Mouse (Mus musculus) regulatory T cell (primary cell): ENCODE data around the gene Mlkl.
"Not testable (repeated sequence)": the region's sequence is repeated elsewhere in the genome, so short reads cannot be mapped to it uniquely, and the experiment has no call there.

Experiments
- in situ Hi-C: fragments of 300-600 bp; cut with MboI, MseI; formaldehyde crosslinking; loops from one replicate; pipeline ENCODE4 v1.15.1; 2025; ENCODE audit warnings: high pct_unique_total_duplicates

Gene Mlkl

GRCm38 (mm10) chr8:111313961-111314360 is 24.0 kb downstream of the Mlkl start:
- in situ Hi-C loops, result loop anchor here (10.0 kb wide), 1 partner anchor 321 kb away; the partner anchor contains the start of gene Ldhd

- in situ Hi-C loops, result loop anchor here (10.0 kb wide), 1 partner anchor 322 kb away; the partner anchor contains the start of gene Ldhd
Observed at GRCm38 (mm10) chr8:111312758-111313162, 25.2 kb downstream of the Mlkl start.

- in situ Hi-C loops, result loop anchor here (10.0 kb wide), 1 partner anchor 325 kb away; the partner anchor contains the start of gene Ldhd
Observed at GRCm38 (mm10) chr8:111310006-111310405, 28.0 kb downstream of the Mlkl start.

DNA sequence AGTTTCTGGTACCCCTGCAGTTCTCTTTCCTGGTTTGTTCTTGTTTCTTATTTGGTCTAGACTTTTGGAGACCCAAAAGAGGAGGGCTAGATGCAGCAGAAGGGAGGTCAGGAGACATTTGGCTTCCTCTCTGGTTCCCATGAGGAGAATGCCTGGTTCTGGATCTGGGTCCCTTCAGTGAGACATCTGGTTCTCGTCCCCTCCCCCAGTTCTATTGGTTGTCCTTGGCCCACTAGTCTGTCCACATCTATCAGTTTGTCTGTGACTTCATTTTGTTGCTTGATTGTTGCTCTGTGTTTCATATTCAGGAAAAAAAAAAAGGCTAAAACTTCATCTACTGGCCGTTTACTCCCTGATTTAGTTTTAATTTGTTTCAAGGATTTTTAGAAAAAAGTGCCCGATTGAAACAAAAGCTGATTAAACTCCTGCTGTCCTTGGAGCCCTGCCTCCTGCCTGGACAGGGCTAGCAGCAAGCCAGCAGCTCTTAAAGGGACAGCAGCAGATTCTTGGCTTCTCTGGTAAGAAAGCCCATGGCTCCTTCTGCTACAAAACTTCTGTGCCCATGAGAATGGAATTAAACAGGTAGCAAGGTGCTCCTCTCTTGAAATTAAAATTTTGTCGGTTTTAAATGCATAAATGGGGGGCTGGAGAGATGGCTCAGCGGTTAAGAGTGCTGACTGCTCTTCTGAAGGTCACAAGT is 32.8 kb downstream of the Mlkl start:
- in situ Hi-C loops, result no loop called here

DNA sequence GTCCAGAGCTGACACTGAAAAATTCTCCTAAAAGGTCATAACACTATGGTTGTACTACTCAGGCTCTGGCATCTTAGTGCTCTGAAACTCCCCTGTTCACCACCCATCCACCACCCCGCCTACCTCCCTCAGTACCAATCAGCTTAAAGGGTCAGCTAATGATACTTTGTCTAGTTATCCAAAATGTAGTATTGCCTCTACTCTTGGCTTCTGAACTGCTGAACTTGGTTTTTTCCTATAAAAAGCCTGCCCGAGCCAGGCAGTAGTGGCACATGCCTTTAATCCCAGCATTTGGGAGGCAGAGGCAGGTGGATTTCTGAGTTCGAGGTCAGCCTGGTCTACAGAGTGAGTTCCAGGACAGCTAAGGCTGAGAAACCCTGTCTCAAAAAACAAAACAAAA is 33.6 kb downstream of the Mlkl start:
- in situ Hi-C loops, result no loop called here

GRCm38 (mm10) chr8:111303076-111303803 is 34.7 kb downstream of the Mlkl start:
- in situ Hi-C loops, result not testable (repeated sequence)

- in situ Hi-C loops, result no loop called here
Observed at GRCm38 (mm10) chr8:111300597-111301546, 37.1 kb downstream of the Mlkl start.

- in situ Hi-C loops, result no loop called here
Observed at GRCm38 (mm10) chr8:111299821-111300568, 38.0 kb downstream of the Mlkl start, which contains the start of gene Rfwd3. Gene Rfwd3, minus strand, starts transcription at chr8:111300222.

DNA sequence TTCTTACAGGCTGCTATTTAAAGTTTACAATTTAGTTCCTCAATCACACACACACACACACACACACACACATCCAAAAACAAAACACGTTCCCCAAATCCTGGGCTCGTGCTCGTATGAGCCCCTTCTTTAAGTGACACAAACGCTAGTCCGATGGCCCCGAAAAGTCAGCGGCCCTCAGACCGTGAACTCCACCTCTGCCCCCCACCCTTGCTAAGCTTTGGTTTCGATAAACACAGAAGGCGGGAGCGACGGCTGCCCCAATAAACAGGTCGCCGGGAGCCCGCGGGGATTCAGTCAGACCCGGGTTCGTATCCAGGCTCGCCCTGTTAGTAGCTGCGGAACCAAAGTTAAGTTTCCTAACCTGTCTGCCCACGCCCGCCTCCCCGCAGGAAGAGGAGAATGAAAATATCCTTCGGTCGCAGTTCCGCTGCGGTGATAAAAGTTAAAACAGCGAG is 38.6 kb downstream of the Mlkl start:
- in situ Hi-C loops, result no loop called here

GRCm38 (mm10) chr8:111298011-111298410 is 40.0 kb downstream of the Mlkl start:
- in situ Hi-C loops, result no loop called here

GRCm38 (mm10) chr8:111291733-111292132 is 46.2 kb downstream of the Mlkl start:
- in situ Hi-C loops, result no loop called here

DNA sequence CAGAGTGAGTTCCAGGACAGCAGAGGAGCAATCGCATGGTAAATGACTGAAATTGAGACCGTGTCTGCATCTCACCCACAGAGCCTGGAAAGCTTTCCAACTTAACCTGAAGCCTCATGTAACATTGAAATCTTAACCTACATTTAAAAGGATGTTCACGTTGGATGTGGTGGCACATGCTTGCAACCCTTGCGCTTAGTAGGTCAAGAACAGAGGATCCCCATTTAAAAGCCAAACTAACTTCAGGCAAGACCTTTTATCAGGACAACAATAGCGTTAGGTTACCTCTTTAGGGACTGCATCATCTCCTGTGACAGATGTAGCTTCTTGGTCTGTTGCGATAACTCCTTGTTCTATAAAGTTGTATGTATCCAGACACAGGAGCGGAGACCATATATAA is 47.4 kb downstream of the Mlkl start:
- in situ Hi-C loops, result no loop called here

DNA sequence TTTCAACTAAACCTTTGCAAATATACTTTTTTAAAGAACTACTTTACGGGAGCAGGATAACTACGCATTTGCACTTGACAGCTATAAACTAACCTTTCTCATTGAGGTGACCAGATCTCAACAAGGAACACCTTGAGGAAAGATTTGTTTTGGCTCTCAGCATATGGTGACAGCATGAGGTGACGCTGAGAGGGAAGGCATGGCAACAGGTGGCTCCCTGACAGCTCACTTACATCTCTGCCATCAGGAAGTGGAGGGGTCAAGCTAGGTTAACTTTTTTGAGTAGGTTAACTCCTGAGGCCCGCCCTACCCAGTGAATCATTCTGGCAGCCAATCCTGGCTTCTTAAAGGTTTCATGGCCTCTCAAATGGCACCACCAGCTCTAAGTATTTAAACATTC is 52.4 kb downstream of the Mlkl start:
- in situ Hi-C loops, result loop anchor here (5.0 kb wide), 1 partner anchor 458 kb away; no protein-coding TSS in a partner anchor

DNA sequence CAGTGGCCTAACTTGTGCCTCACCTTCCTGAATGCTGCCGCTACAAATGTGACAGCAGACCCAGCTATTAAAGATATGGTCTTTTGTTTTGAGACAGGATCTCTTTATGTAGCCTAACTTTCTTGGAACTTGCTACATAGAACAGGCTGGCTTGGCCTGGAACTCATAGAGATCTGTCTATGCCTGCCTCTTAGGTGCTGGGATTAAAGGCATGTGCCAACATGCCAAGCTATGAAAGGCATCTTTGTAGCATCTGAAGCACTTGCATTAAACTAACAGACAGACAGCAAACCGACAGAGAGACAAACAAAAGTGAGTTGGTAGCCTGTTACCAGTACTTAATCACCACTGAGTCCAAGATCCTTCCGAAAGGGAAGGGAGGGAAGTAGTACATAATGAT is 55.9 kb downstream of the Mlkl start:
- in situ Hi-C loops, result no loop called here

- in situ Hi-C loops, result no loop called here
Observed at GRCm38 (mm10) chr8:111268277-111268676, 69.7 kb downstream of the Mlkl start.

- in situ Hi-C loops, result not testable (repeated sequence)
Observed at GRCm38 (mm10) chr8:111266161-111266560, 71.8 kb downstream of the Mlkl start.

DNA sequence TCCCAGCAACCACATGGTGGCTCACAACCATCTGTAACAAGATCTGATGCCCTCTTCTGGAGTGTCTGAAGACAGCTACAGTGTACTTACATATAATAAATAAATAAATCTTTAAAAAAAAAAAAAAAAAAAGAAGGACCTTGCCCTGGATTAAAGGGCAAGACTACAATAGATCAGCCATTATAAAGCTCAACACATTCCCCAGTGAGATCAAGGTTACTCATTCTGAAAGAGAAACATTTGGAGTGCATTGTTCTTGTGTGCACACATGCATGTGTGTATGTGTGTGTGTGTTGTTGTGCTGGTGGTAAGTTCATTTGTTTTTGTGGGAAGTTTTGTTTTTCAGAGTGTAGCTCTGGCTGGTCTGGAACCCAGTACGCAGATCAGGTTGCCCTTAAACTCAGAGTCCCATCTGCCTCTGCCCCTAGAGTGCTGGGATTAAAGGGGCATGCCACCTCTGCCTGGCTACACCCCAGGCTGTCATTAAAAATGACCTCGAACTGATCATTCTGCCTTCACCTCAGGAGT is 73.2 kb downstream of the Mlkl start:
- in situ Hi-C loops, result no loop called here

DNA sequence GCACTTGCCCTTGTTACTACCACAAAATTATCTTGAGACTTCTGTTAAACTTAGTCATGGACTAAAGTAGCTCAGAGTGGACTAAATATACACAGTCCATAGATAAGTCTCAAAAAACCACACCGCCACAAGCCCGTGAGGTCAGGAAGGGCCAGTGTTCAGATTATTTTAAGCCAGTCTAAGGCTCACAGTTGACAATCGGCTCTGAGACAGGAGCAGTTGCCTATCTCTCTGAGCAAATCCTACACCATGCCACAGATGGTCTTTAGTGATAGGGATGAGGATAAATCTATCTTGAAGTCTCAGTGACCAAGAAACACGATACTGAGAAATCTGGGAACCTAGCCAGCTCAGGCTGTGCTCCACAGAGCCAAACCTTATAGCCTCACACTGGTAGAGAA is 76.0 kb downstream of the Mlkl start:
- in situ Hi-C loops, result no loop called here
